Mouse (Mus musculus): Measurements from ENCODE around the gene Mthfd2.

- TF ChIP-seq GATA1 (IDR thresholded peaks at IDR 0.05; ENCODE audit: borderline replicate concordance, low read length) (no peak), FLI1 (IDR thresholded peaks at IDR 0.05; ENCODE audit: low read length) (no peak)
Observed at GRCm38 (mm10) chr6:83349274-83349958, 23.7 kb upstream of the Mthfd2 start.

Data from megakaryocyte, embryonic 14.5 days (primary cell).